Mouse (Mus musculus): Measurements from ENCODE around the gene Fndc3b.

GRCm38 (mm10) chr3:27577349-27578025, 133.6 kb downstream of the Fndc3b start:
- TF ChIP-seq CTCF (IDR thresholded peaks at IDR 0.05; ENCODE audit: control insufficient read depth, insufficient read depth, insufficient read length) (no peak), MAX (IDR thresholded peaks at IDR 0.05) (no peak), MYOG (IDR thresholded peaks at IDR 0.05; ENCODE audit: control insufficient read depth, extremely low read depth, insufficient read length) (no peak), CEBPB (IDR thresholded peaks at IDR 0.05; ENCODE audit: low read depth) (no peak), FOSL1 (IDR thresholded peaks at IDR 0.05; ENCODE audit: insufficient read depth, low read length, poor library complexity, severe bottlenecking) (no peak)

All from C2C12 (cell line).